Mouse (Mus musculus) urinary bladder, adult 18-20 months (tissue): ENCODE measurements around the gene Abhd4.

Source experiments
- DNase-seq, 2 experiments: peaks; one replicate each; pipeline ENCODE4 v3.0.0; 2022; ENCODE audit warnings: low spot score in 2 of 2, mixed read lengths in 2 of 2

Gene Abhd4

GRCm38 (mm10) chr14:54276446-54276845, 22.5 kb downstream of the Abhd4 start:
- DNase-seq: no peak

- DNase-seq: no peak
Measured at GRCm38 (mm10) chr14:54284839-54285238, 30.9 kb downstream of the Abhd4 start, which contains the start of gene Olfr49. Gene Olfr49 (minus strand): TSS chr14:54284939.

GRCm38 (mm10) chr14:54300136-54300535, 46.1 kb downstream of the Abhd4 start:
- peak in 1 of 2 experiments; percentile 10 for DNase-seq

GRCm38 (mm10) chr14:54300676-54301075, 46.7 kb downstream of the Abhd4 start:
- DNase-seq: no peak

- DNase-seq: no peak
Measured at GRCm38 (mm10) chr14:54311763-54312162, 57.8 kb downstream of the Abhd4 start.
